Mouse (Mus musculus): ENCODE data around the gene Dnajb12. TPM values are rescaled to one million over a fixed set of nuclear protein-coding genes. Genes with fewer than 3 reads are reported as not detected.

Gene Dnajb12
- polyA plus RNA-seq, 1 experiment from 2014 or later = 28.7 TPM

GRCm38 (mm10) chr10:59911561-59912198 lies 32.3 kb downstream of the Dnajb12 start:
- Histone ChIP-seq H3K27me3 (replicated peaks; ENCODE audit: control insufficient read depth, insufficient read depth, low read length) (no peaks in the 10 kb centered on the region), H3K9me3 (ENCODE audit: control insufficient read depth, low read length) (no peaks in the 10 kb centered on the region), H3K4me1 (ENCODE audit: control insufficient read depth, insufficient read depth, low read length) (peaks cover 47% of the 10 kb centered on the region), H3K36me3 (ENCODE audit: control insufficient read depth, insufficient read depth, low read length) (no peaks in the 10 kb centered on the region), H3K4me3 (ENCODE audit: low read depth, low read length) (peak overlapping the region; percentile 8; the same call in 1 of the 2 replicates), H3K27ac (replicated peaks; ENCODE audit: low read depth, low read length) (peak overlapping the region; percentile 33; the same call in 1 of the 2 replicates), H3K4me2 (ENCODE audit: low read depth, low read length) (peak overlapping the region; percentile 47), H3K9ac (ENCODE audit: low read depth, low read length) (peak overlapping the region; percentile 42)
- ATAC-seq (ENCODE audit: low read depth) (0 out of 2 replicates have a peak, but pooled peaks have one; percentile 19), DNase-seq (ENCODE audit: low spot score) (peak; percentile 57)
- WGBS = 6% methylated on average over 17 of the region's 25 CpGs

GRCm38 (mm10) chr10:59915196-59915962 lies 36.0 kb downstream of the Dnajb12 start:
- Histone ChIP-seq H3K4me2 (ENCODE audit: low read depth, low read length) (no peak overlapping the region), H3K27ac (replicated peaks; ENCODE audit: low read depth, low read length) (no peak overlapping the region; the same call in 1 of the 2 replicates), H3K4me1 (ENCODE audit: control insufficient read depth, insufficient read depth, low read length) (peaks cover 28% of the 10 kb centered on the region), H3K36me3 (ENCODE audit: control insufficient read depth, insufficient read depth, low read length) (no peaks in the 10 kb centered on the region), H3K4me3 (ENCODE audit: low read depth, low read length) (no peak overlapping the region), H3K27me3 (replicated peaks; ENCODE audit: control insufficient read depth, insufficient read depth, low read length) (no peaks in the 10 kb centered on the region), H3K9me3 (ENCODE audit: control insufficient read depth, low read length) (no peaks in the 10 kb centered on the region), H3K9ac (ENCODE audit: low read depth, low read length) (no peak overlapping the region)
- ATAC-seq (ENCODE audit: low read depth) (no peak), DNase-seq (ENCODE audit: low spot score) (no peak)
- 84% methylated on average over 8 of the region's 8 CpGs for WGBS

- H3K36me3 ChIP-seq (ENCODE audit: control insufficient read depth, insufficient read depth, low read length) = no peaks in the 10 kb centered on the region
- H3K27me3 ChIP-seq (replicated peaks; ENCODE audit: control insufficient read depth, insufficient read depth, low read length) = no peaks in the 10 kb centered on the region
- peak overlapping the region; percentile 80 for H3K27ac ChIP-seq (replicated peaks; ENCODE audit: low read depth, low read length)
- peak overlapping the region; percentile 24 for H3K4me3 ChIP-seq (ENCODE audit: low read depth, low read length)
- WGBS = 2% methylated on average over 4 of the region's 4 CpGs
- peak overlapping the region; percentile 53 for H3K9ac ChIP-seq (ENCODE audit: low read depth, low read length)
- H3K9me3 ChIP-seq (ENCODE audit: control insufficient read depth, low read length) = no peaks in the 10 kb centered on the region
- H3K4me2 ChIP-seq (ENCODE audit: low read depth, low read length) = peak overlapping the region; percentile 57
- ATAC-seq (ENCODE audit: low read depth) (no peak; the same call in 1 of the 2 replicates), DNase-seq (ENCODE audit: low spot score) (peak; percentile 82)
- H3K4me1 ChIP-seq (ENCODE audit: control insufficient read depth, insufficient read depth, low read length) = peaks cover 31% of the 10 kb centered on the region
Observed at GRCm38 (mm10) chr10:59916159-59916558, 36.8 kb downstream of the Dnajb12 start.

GRCm38 (mm10) chr10:59916649-59917048 lies 37.3 kb downstream of the Dnajb12 start:
- peak overlapping the region; percentile 53 for H3K9ac ChIP-seq (ENCODE audit: low read depth, low read length)
- WGBS = 2% methylated on average over 10 of the region's 10 CpGs

GRCm38 (mm10) chr10:59918111-59918510 lies 38.8 kb downstream of the Dnajb12 start:
- H3K4me1 ChIP-seq (ENCODE audit: control insufficient read depth, insufficient read depth, low read length) = peaks cover 30% of the 10 kb centered on the region
- H3K27me3 ChIP-seq (replicated peaks; ENCODE audit: control insufficient read depth, insufficient read depth, low read length) = no peaks in the 10 kb centered on the region
- H3K27ac ChIP-seq (replicated peaks; ENCODE audit: low read depth, low read length) = no peak overlapping the region
- no peaks in the 10 kb centered on the region for H3K9me3 ChIP-seq (ENCODE audit: control insufficient read depth, low read length)
- H3K36me3 ChIP-seq (ENCODE audit: control insufficient read depth, insufficient read depth, low read length) = no peaks in the 10 kb centered on the region
- H3K9ac ChIP-seq (ENCODE audit: low read depth, low read length) = no peak overlapping the region
- ATAC-seq (ENCODE audit: low read depth) (no peak), DNase-seq (ENCODE audit: low spot score) (no peak)
- no peak overlapping the region for H3K4me2 ChIP-seq (ENCODE audit: low read depth, low read length)
- WGBS = 88% methylated on average over 4 of the region's 4 CpGs
- H3K4me3 ChIP-seq (ENCODE audit: low read depth, low read length) = no peak overlapping the region

More at GRCm38 (mm10) chr10:59916649-59917048, 37.3 kb downstream of the Dnajb12 start:
- Histone ChIP-seq H3K27me3 (replicated peaks; ENCODE audit: control insufficient read depth, insufficient read depth, low read length) (no peaks in the 10 kb centered on the region), H3K4me3 (ENCODE audit: low read depth, low read length) (peak overlapping the region; percentile 24), H3K9me3 (ENCODE audit: control insufficient read depth, low read length) (no peaks in the 10 kb centered on the region), H3K36me3 (ENCODE audit: control insufficient read depth, insufficient read depth, low read length) (no peaks in the 10 kb centered on the region), H3K4me1 (ENCODE audit: control insufficient read depth, insufficient read depth, low read length) (peaks cover 31% of the 10 kb centered on the region), H3K4me2 (ENCODE audit: low read depth, low read length) (peak overlapping the region; percentile 57), H3K27ac (replicated peaks; ENCODE audit: low read depth, low read length) (peak overlapping the region; percentile 80)
- ATAC-seq (ENCODE audit: low read depth) = peak; percentile 89
- peak; percentile 93 for DNase-seq (ENCODE audit: low spot score)

- H3K9ac ChIP-seq (ENCODE audit: low read depth, low read length) = no peak overlapping the region
- H3K36me3 ChIP-seq (ENCODE audit: control insufficient read depth, insufficient read depth, low read length) = no peaks in the 10 kb centered on the region
- ATAC-seq (ENCODE audit: low read depth) = no peak
- H3K4me3 ChIP-seq (ENCODE audit: low read depth, low read length) = no peak overlapping the region
- 36% methylated on average over 15 of the region's 15 CpGs for WGBS
- H3K27me3 ChIP-seq (replicated peaks; ENCODE audit: control insufficient read depth, insufficient read depth, low read length) = no peaks in the 10 kb centered on the region
- DNase-seq (ENCODE audit: low spot score) = peak; percentile 81
- no peak overlapping the region for H3K4me2 ChIP-seq (ENCODE audit: low read depth, low read length)
- H3K9me3 ChIP-seq (ENCODE audit: control insufficient read depth, low read length) = no peaks in the 10 kb centered on the region
- peaks cover 32% of the 10 kb centered on the region for H3K4me1 ChIP-seq (ENCODE audit: control insufficient read depth, insufficient read depth, low read length)
- H3K27ac ChIP-seq (replicated peaks; ENCODE audit: low read depth, low read length) = peak overlapping the region; percentile 86
Observed at GRCm38 (mm10) chr10:59919494-59920181, 40.3 kb downstream of the Dnajb12 start.

GRCm38 (mm10) chr10:59920485-59920809 lies 41.1 kb downstream of the Dnajb12 start:
- H3K4me3 ChIP-seq (ENCODE audit: low read depth, low read length) = peak overlapping the region; percentile 42
- ATAC-seq (ENCODE audit: low read depth) = peak; percentile 22

GRCm38 (mm10) chr10:59920810-59921681 lies 41.7 kb downstream of the Dnajb12 start:
- H3K4me2 ChIP-seq (ENCODE audit: low read depth, low read length) = peak overlapping the region; percentile 85
- H3K4me3 ChIP-seq (ENCODE audit: low read depth, low read length) = peak overlapping the region; percentile 42
- H3K36me3 ChIP-seq (ENCODE audit: control insufficient read depth, insufficient read depth, low read length) = no peaks in the 10 kb centered on the region
- H3K9ac ChIP-seq (ENCODE audit: low read depth, low read length) = peak overlapping the region; percentile 62
- ATAC-seq (ENCODE audit: low read depth) (peak; percentile 68), DNase-seq (ENCODE audit: low spot score) (peak; percentile 94)
- H3K9me3 ChIP-seq (ENCODE audit: control insufficient read depth, low read length) = no peaks in the 10 kb centered on the region
- H3K27me3 ChIP-seq (replicated peaks; ENCODE audit: control insufficient read depth, insufficient read depth, low read length) = no peaks in the 10 kb centered on the region
- H3K4me1 ChIP-seq (ENCODE audit: control insufficient read depth, insufficient read depth, low read length) = peaks cover 27% of the 10 kb centered on the region
- peak overlapping the region; percentile 86 for H3K27ac ChIP-seq (replicated peaks; ENCODE audit: low read depth, low read length)
- 2% methylated on average over 31 of the region's 33 CpGs for WGBS

More at GRCm38 (mm10) chr10:59920485-59920809, 41.1 kb downstream of the Dnajb12 start:
- H3K36me3 ChIP-seq (ENCODE audit: control insufficient read depth, insufficient read depth, low read length) = no peaks in the 10 kb centered on the region
- H3K27me3 ChIP-seq (replicated peaks; ENCODE audit: control insufficient read depth, insufficient read depth, low read length) = no peaks in the 10 kb centered on the region
- peak overlapping the region; percentile 86 for H3K27ac ChIP-seq (replicated peaks; ENCODE audit: low read depth, low read length)
- no peaks in the 10 kb centered on the region for H3K9me3 ChIP-seq (ENCODE audit: control insufficient read depth, low read length)
- H3K9ac ChIP-seq (ENCODE audit: low read depth, low read length) = peak overlapping the region; percentile 62
- DNase-seq (ENCODE audit: low spot score) = no peak
- peaks cover 32% of the 10 kb centered on the region for H3K4me1 ChIP-seq (ENCODE audit: control insufficient read depth, insufficient read depth, low read length)
- 15% methylated on average over 7 of the region's 7 CpGs for WGBS
- H3K4me2 ChIP-seq (ENCODE audit: low read depth, low read length) = peak overlapping the region; percentile 85
